Mouse (Mus musculus) left cerebral cortex, adult 11 months (tissue): Measurements from ENCODE around the gene Cbarp.

Experiments
- DNase-seq: peaks from one replicate; pipeline ENCODE4 v3.0.0; 2022; ENCODE audit warnings: low spot score

Cbarp gene

GRCm38 (mm10) chr10:80123932-80124562 is 16.6 kb downstream of the Cbarp start:
- no peak for DNase-seq

GRCm38 (mm10) chr10:80121639-80122038 is 19.0 kb downstream of the Cbarp start:
- no peak for DNase-seq

- no peak for DNase-seq
Measured at GRCm38 (mm10) chr10:80120146-80120545, 20.5 kb downstream of the Cbarp start.

GRCm38 (mm10) chr10:80118552-80118951 is 22.1 kb downstream of the Cbarp start:
- no peak for DNase-seq

- DNase-seq = no peak
Measured at GRCm38 (mm10) chr10:80117736-80118135, 22.9 kb downstream of the Cbarp start.

GRCm38 (mm10) chr10:80116927-80117691 is 23.5 kb downstream of the Cbarp start:
- DNase-seq = no peak

- no peak for DNase-seq
Measured at GRCm38 (mm10) chr10:80116563-80116926, 24.1 kb downstream of the Cbarp start.

GRCm38 (mm10) chr10:80115944-80116335 is 24.7 kb downstream of the Cbarp start:
- DNase-seq = no peak

- peak; percentile 99 for DNase-seq
Measured at GRCm38 (mm10) chr10:80115290-80115943, 25.2 kb downstream of the Cbarp start, which contains the start of gene Stk11. TSS of gene Stk11 (plus strand) at chr10:80115803.

GRCm38 (mm10) chr10:80114341-80115284 is 26.0 kb downstream of the Cbarp start:
- peak; percentile 77 for DNase-seq

GRCm38 (mm10) chr10:80107678-80108077 is 33.0 kb downstream of the Cbarp start:
- DNase-seq = no peak

- no peak for DNase-seq
Measured at GRCm38 (mm10) chr10:80105926-80106325, 34.7 kb downstream of the Cbarp start.

- DNase-seq = no peak
Measured at GRCm38 (mm10) chr10:80105460-80105859, 35.2 kb downstream of the Cbarp start, which contains the start of gene Sbno2. TSS of gene Sbno2 (minus strand) at chr10:80105571.

GRCm38 (mm10) chr10:80104181-80104580 is 36.5 kb downstream of the Cbarp start:
- DNase-seq = no peak

- no peak for DNase-seq
Measured at GRCm38 (mm10) chr10:80103032-80103431, 37.6 kb downstream of the Cbarp start.

GRCm38 (mm10) chr10:80102216-80102915 is 38.3 kb downstream of the Cbarp start:
- peak; percentile 68 for DNase-seq

- DNase-seq = no peak
Measured at GRCm38 (mm10) chr10:80100982-80101381, 39.7 kb downstream of the Cbarp start.

- no peak for DNase-seq
Measured at GRCm38 (mm10) chr10:80098630-80099029, 42.0 kb downstream of the Cbarp start.

GRCm38 (mm10) chr10:80097275-80097674 is 43.4 kb downstream of the Cbarp start:
- DNase-seq = no peak

- DNase-seq = no peak
Measured at GRCm38 (mm10) chr10:80095547-80095946, 45.1 kb downstream of the Cbarp start.

- no peak for DNase-seq
Measured at GRCm38 (mm10) chr10:80094684-80095083, 46.0 kb downstream of the Cbarp start.
